Mouse (Mus musculus): ENCODE results near the gene Noc3l.

DNA sequence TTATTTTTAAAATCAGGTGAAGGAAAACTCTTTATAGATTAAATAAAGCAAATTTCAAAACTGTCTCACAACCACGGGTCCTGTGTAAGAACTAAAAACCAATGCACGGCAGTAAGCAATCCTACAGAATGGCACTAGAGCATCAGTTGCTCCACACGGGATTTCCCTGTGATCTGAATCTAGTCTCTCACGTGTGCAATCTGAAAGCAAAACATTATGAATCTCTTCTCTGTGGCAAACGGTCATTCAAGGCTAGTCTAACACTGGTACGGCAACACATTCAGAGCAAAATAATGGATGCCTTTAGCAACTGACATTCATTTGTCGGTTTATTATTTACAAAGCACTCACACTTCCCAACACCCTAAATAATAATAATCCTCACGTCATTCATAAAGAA lies 846 bp downstream of the Noc3l start:
- TF ChIP-seq CTCF (IDR thresholded peaks at IDR 0.05; ENCODE audit: low read depth) (no peak), EP300 (IDR thresholded peaks at IDR 0.05; ENCODE audit: low read depth) (no peak)

Measured in heart, postnatal 0 days (tissue).